Mouse (Mus musculus): ENCODE results near the gene Cfap126.
"Not testable (repeated sequence)": the region's sequence is repeated elsewhere in the genome, so short reads cannot be mapped to it uniquely, and the experiment has no call there.

The Cfap126 gene

DNA sequence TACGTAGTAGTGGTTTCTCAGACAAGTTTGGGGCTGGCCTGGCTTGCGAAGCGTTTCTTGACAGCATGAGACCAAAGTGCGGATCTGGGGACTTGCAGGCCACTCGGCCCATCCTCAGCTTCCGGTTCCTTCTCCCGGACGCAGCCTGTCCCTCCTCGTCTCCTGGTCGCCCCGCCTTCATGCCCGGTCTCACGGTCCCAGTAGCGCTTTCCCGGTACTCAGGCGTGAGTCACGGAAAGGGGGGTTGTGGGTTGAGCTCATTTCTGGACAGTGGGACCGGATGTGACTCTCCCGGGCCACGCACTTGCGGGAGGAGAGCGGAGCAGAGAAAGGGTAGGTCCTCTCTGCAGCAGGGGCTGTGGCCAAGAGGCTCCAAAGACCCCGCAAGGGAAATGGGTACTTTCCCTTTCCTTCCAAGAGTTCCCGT lies at the start of gene Cfap126:
Gene Cfap126, plus strand, starts transcription at position 46 of the 427 bp plus-strand sequence.
- DNase-seq, result peak; percentile 89

GRCm38 (mm10) chr1:171064491-171065242 lies 49.1 kb upstream of the Cfap126 start, which contains the start of gene Fcgr3:
Gene Fcgr3 (minus strand): TSS chr1:171064935.
- DNase-seq, result peak; percentile 82

GRCm38 (mm10) chr1:171065243-171065587 lies 48.5 kb upstream of the Cfap126 start:
- DNase-seq, result peak; percentile 40

DNA sequence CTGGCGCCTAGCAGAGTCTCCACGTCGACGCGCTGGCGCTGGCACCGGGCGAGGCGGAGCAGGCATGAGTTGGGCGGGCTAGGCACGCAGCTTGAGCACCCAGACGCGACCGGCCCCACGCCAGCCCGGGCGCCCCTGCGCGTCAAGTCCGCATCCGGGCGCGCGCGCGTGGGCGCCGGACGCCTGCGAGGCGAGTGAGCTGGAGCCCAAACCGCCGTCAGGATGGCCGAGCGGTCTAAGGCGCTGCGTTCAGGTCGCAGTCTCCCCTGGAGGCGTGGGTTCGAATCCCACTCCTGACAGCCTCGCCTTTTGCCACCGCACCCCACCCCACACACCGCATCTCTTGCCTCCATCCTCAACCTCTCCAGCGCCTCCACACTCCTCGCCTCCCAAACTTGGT lies 48.0 kb upstream of the Cfap126 start:
- peak; percentile 47 for DNase-seq

GRCm38 (mm10) chr1:171066583-171066982 lies 47.1 kb upstream of the Cfap126 start:
- DNase-seq, result not testable (repeated sequence)

GRCm38 (mm10) chr1:171067928-171068327 lies 45.8 kb upstream of the Cfap126 start:
- not testable (repeated sequence) for DNase-seq

DNA sequence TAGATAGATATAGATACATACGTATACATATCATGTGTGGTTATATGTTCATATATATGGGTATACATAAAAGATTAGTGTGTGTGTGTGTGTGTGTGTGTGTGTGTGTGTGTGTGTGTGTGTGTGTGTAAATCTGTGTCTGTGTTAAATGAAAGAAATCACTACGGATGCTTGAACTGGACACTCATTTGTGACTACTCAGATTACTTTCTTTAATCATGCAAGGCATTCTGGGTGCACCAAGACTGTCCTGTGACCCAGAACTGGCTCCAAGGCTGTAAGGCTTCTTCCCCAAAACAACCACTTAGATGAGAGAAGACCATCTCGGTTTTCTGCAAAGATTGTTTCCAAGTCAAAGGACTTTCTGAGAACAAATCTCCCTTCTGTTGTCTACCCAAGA lies 44.2 kb upstream of the Cfap126 start:
- DNase-seq, result peak; percentile 27

GRCm38 (mm10) chr1:171070879-171071278 lies 42.8 kb upstream of the Cfap126 start:
- DNase-seq, result not testable (repeated sequence)

- not testable (repeated sequence) for DNase-seq
These were observed 42.0 kb upstream of the Cfap126 start for GRCm38 (mm10) chr1:171071726-171072125.

DNA sequence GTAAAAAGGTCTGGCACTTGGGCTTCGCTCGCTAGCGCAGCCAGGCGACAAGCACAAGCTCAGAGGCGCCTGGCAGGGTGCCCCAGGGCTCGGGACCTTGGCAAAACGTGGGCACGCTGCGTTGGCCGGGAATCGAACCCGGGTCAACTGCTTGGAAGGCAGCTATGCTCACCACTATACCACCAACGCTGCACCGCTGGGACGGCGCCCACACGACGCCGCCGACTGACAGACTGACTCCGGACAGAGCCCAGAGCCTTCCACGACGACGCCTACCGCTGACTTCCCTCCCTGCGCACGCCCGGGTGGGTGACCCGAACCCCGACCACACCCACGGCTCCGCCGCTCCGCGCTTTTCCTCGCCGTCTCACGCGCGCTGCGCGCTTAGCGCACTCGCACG lies 41.5 kb upstream of the Cfap126 start:
- DNase-seq, result not testable (repeated sequence)

- not testable (repeated sequence) for DNase-seq
These were observed 39.4 kb upstream of the Cfap126 start for GRCm38 (mm10) chr1:171074283-171074682.

DNA sequence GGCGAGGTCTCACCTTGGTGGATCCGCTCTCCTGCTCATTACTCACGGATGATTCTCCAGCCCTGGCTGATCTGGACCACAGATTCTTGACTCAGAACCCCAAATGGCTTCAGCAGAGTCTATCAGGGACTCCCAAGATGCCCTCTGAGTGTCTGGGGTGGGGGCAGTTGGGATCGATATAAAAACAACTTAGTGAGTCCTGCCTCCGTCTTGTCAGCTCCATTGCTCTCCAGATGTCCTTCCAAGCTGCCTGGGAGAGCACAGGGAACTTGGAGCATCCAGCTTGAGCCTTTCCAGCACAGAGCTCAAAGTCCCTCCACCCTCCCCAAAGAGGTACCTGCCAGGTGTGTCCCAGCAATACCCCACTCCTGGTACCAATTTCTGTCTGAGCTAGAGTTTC lies 37.5 kb upstream of the Cfap126 start:
- not testable (repeated sequence) for DNase-seq

- DNase-seq, result not testable (repeated sequence)
These were observed 36.5 kb upstream of the Cfap126 start for GRCm38 (mm10) chr1:171077192-171077591.

DNA sequence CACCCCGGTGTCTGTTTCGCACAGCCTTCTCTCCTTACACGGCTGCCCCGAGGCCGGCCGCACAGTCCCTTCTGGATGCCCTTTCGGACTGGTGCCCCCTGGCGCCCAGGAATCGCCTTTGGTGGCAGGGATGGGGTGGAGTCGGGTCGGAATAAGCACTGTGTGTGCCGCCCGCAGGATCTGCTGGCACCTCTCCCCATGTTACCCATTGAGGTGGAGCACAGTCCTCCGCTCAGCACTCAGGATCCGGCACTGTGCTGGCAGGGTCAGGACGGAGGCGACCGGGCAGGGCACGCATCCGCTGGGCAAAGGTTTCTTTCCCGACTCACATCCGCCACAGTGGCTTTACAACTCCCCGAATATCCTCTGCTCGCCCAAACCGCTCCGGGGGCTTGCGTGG lies 35.8 kb upstream of the Cfap126 start:
- DNase-seq, result peak; percentile 47

DNA sequence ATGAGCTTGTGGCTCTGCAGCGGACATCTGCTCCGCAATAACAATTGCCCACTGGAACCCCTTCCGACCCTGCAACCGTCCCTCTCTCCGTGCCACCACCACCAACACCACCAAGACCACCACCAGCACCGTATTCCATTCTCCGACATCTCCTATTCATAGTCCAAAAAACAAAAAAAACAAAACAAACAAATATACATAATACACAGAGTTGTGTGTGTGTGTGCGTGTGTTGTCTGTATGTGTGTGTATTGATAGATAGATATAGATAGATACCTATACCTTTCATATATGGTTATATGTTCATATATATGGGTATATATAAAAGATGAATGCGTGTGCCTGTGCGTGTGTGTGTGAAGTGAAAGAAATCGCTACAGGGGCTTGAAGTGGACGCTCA lies 35.3 kb upstream of the Cfap126 start:
- not testable (repeated sequence) for DNase-seq

DNA sequence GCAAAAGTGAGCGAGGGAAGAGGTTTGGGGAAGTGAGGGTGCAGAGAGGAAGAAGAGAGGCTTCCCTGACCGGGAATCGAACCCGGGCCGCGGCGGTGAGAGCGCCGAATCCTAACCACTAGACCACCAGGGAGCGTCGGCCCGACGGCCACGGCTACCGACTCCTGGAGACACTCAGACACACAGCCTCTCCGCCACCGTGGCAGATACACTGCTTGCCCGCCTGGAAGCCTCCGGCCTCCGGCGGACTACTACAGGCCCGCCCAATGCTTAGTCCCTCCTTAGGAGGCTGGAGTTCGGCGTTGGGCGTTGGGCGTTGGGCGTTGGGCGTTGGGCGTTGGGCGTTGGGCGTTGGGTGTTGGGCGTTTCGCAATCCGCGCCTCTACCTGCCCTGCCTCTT lies 34.4 kb upstream of the Cfap126 start:
- not testable (repeated sequence) for DNase-seq

GRCm38 (mm10) chr1:171079825-171080224 lies 33.9 kb upstream of the Cfap126 start:
- not testable (repeated sequence) for DNase-seq

DNA sequence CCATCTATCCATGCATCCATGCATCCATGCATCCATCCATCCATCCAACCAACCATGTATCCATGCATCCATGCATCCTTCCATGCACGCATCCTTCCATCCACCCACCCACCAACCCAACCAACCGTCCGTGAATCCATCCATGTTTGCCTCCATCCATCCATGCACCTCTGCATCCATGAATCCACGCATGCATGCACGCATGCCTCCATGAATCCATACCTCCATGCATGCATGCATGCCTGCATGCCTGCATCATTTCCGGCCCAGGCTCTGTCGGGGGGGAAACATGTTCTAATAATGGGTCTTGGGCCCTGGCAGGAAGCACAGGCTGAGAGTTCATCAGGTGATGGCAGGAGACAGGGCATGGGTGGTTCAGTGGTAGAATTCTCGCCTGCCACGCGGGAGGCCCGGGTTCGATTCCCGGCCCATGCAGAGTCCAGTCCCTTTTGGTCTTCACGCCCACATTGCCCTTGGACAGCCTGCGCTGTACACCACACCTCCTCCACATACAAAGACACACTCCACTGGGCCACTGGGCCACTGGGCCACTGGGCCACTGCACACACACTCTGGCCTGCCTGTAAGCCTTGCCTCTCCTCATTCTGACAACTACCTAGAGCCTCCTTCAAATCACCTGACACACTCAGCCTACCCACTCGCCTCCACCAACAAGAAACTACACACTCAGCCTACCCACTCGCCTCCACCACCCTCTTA lies 32.0 kb upstream of the Cfap126 start:
- DNase-seq, result not testable (repeated sequence)

GRCm38 (mm10) chr1:171085718-171086117 lies 28.0 kb upstream of the Cfap126 start:
- DNase-seq, result no peak

- DNase-seq, result not testable (repeated sequence)
These were observed 25.4 kb upstream of the Cfap126 start for GRCm38 (mm10) chr1:171088237-171088869.

- no peak for DNase-seq
These were observed 23.8 kb upstream of the Cfap126 start for GRCm38 (mm10) chr1:171089891-171090290.

- no peak for DNase-seq
These were observed 23.0 kb upstream of the Cfap126 start for GRCm38 (mm10) chr1:171090761-171091160.

DNA sequence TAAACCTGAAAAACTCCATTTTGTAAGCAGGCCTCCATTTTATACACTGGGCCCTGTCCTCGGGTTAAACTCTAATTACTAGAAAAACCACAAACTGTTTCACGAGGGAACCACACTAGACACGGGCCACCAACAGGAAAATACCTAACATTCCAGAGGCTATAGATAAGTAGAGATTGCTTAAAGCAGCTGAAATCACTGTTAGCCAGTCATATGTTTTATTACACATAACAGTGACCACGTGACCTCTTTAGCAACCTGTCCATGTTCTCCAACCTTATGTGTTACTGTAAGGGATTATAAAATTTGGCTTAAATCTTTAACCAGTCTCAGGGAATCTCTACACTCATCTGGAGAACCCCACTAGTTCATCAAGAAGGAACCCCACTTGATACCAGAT lies 19.3 kb upstream of the Cfap126 start:
- DNase-seq, result no peak

Measured in kidney, postnatal 14 days (tissue).